Mouse (Mus musculus): Measurements from ENCODE around the gene Itih4. TPM values are rescaled to one million over a fixed set of nuclear protein-coding genes. Genes with fewer than 3 reads are reported as not detected.

Gene Itih4
- polyA plus RNA-seq, 1 experiment from 2014 or later: 7.8 TPM

- no peaks in the 10 kb centered on the region for H3K4me1 ChIP-seq
- no peaks in the 10 kb centered on the region for H3K36me3 ChIP-seq
- 77% methylated on average over 8 of the region's 8 CpGs for WGBS
- H3K27ac ChIP-seq: no peak overlapping the region
- no peak for ATAC-seq (ENCODE audit: insufficient read depth, low FRiP score, low read depth)
- H3K4me3 ChIP-seq (replicated peaks): no peak overlapping the region
- no peaks in the 10 kb centered on the region for H3K27me3 ChIP-seq (replicated peaks)
- no peaks in the 10 kb centered on the region for H3K9me3 ChIP-seq
- no peak overlapping the region for H3K4me2 ChIP-seq
- no peak overlapping the region for H3K9ac ChIP-seq
Measured at GRCm38 (mm10) chr14:30912641-30913040, 26.4 kb downstream of the Itih4 start.

GRCm38 (mm10) chr14:30913404-30913803, 27.1 kb downstream of the Itih4 start:
- Histone ChIP-seq H3K9ac (no peak overlapping the region), H3K36me3 (no peaks in the 10 kb centered on the region), H3K4me3 (replicated peaks) (no peak overlapping the region), H3K4me2 (no peak overlapping the region), H3K4me1 (no peaks in the 10 kb centered on the region), H3K27ac (no peak overlapping the region), H3K9me3 (no peaks in the 10 kb centered on the region), H3K27me3 (replicated peaks) (no peaks in the 10 kb centered on the region)
- no peak for ATAC-seq (ENCODE audit: insufficient read depth, low FRiP score, low read depth)
- WGBS: 80% methylated on average over 5 of the region's 5 CpGs

GRCm38 (mm10) chr14:30916516-30916915, 30.2 kb downstream of the Itih4 start:
- ATAC-seq (ENCODE audit: insufficient read depth, low FRiP score, low read depth): no peak
- WGBS: 81% methylated on average over 1 of the region's 1 CpGs
- H3K9ac ChIP-seq: no peak overlapping the region

GRCm38 (mm10) chr14:30922053-30922670, 35.9 kb downstream of the Itih4 start:
- Histone ChIP-seq H3K36me3 (no peaks in the 10 kb centered on the region), H3K4me3 (replicated peaks) (no peak overlapping the region), H3K27ac (no peak overlapping the region), H3K4me2 (no peak overlapping the region), H3K9ac (no peak overlapping the region), H3K4me1 (no peaks in the 10 kb centered on the region), H3K27me3 (replicated peaks) (no peaks in the 10 kb centered on the region), H3K9me3 (no peaks in the 10 kb centered on the region)
- 47% methylated on average over 8 of the region's 8 CpGs for WGBS
- no peak; the same call in 1 of the 2 replicates for ATAC-seq (ENCODE audit: insufficient read depth, low FRiP score, low read depth)

More at GRCm38 (mm10) chr14:30916516-30916915, 30.2 kb downstream of the Itih4 start:
- no peak overlapping the region for H3K4me2 ChIP-seq
- H3K4me3 ChIP-seq (replicated peaks): no peak overlapping the region
- no peaks in the 10 kb centered on the region for H3K4me1 ChIP-seq
- H3K9me3 ChIP-seq: no peaks in the 10 kb centered on the region
- 0 out of 2 replicates have a peak overlapping the region, but pooled peaks have one; percentile 31 for H3K27ac ChIP-seq
- H3K27me3 ChIP-seq (replicated peaks): no peaks in the 10 kb centered on the region
- no peaks in the 10 kb centered on the region for H3K36me3 ChIP-seq

DNA sequence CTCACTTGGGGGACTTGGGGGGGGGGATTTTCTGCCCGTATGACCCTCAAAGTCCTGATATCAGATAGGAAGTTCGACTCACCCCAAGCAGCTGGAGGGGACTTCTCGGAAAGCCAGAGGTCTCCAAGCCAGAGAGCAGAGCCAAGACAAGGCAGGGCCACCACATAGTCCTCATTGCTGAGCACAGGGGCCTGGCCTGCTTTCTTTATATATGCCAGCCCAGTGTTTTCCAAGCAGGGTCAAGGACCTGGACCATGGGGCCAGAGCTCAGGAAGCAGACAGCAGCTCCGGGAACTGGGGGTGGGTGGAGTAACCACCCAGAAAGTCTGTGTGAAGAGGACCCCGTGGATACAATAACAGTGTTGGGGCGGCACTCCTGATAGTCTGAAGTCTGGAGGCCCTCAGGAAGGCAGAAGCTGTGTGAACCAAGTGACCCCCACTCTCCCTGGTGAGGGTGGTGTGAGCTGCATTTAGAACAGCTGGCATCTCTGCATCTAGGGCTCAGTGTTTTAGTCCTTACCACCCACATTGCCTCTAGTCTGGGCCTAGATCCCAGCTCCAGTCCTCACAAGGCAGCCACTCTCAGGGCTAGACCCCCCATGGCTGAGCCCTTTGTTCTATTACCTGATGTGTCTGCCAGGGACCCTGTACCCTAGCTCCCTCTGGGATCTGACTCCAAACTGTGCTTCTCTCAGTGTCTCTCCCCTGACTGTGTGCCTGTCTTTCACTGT, 37.3 kb downstream of the Itih4 start, which contains the start of gene Itih3:
Itih3 (minus strand) TSS at position 386 of the 731 bp plus-strand sequence.
- 49% methylated on average over 6 of the region's 6 CpGs for WGBS
- no peak within 1 kb of the TSS for H3K4me2 ChIP-seq
- no peaks in the 10 kb centered on the region for H3K36me3 ChIP-seq
- H3K27me3 ChIP-seq (replicated peaks): no peaks in the 10 kb centered on the region
- H3K4me3 ChIP-seq (replicated peaks): no peak within 1 kb of the TSS
- peak; percentile 28; the same call in 1 of the 2 replicates for ATAC-seq (ENCODE audit: insufficient read depth, low FRiP score, low read depth)
- H3K9ac ChIP-seq: no peak within 1 kb of the TSS
- H3K4me1 ChIP-seq: no peaks in the 10 kb centered on the region
- no peak within 1 kb of the TSS for H3K27ac ChIP-seq
- no peaks in the 10 kb centered on the region for H3K9me3 ChIP-seq

- Histone ChIP-seq H3K9me3 (no peaks in the 10 kb centered on the region), H3K4me1 (no peaks in the 10 kb centered on the region), H3K4me3 (replicated peaks) (no peak overlapping the region), H3K27me3 (replicated peaks) (no peaks in the 10 kb centered on the region), H3K9ac (no peak overlapping the region), H3K27ac (no peak overlapping the region), H3K36me3 (no peaks in the 10 kb centered on the region), H3K4me2 (no peak overlapping the region)
- ATAC-seq (ENCODE audit: insufficient read depth, low FRiP score, low read depth): no peak
- 86% methylated on average over 3 of the region's 3 CpGs for WGBS
Measured at GRCm38 (mm10) chr14:30925492-30925891, 39.2 kb downstream of the Itih4 start.

GRCm38 (mm10) chr14:30930386-30930785, 44.1 kb downstream of the Itih4 start:
- Histone ChIP-seq H3K4me3 (replicated peaks) (no peak overlapping the region), H3K9me3 (no peaks in the 10 kb centered on the region), H3K36me3 (no peaks in the 10 kb centered on the region), H3K9ac (no peak overlapping the region), H3K27ac (no peak overlapping the region), H3K27me3 (replicated peaks) (no peaks in the 10 kb centered on the region), H3K4me1 (no peaks in the 10 kb centered on the region), H3K4me2 (no peak overlapping the region)
- 87% methylated on average over 4 of the region's 4 CpGs for WGBS
- no peak for ATAC-seq (ENCODE audit: insufficient read depth, low FRiP score, low read depth)

GRCm38 (mm10) chr14:30933351-30933750, 47.1 kb downstream of the Itih4 start:
- H3K36me3 ChIP-seq: no peaks in the 10 kb centered on the region
- 82% methylated on average over 9 of the region's 9 CpGs for WGBS
- no peaks in the 10 kb centered on the region for H3K27me3 ChIP-seq (replicated peaks)
- H3K27ac ChIP-seq: no peak overlapping the region
- no peak for ATAC-seq (ENCODE audit: insufficient read depth, low FRiP score, low read depth)
- H3K4me2 ChIP-seq: no peak overlapping the region
- no peaks in the 10 kb centered on the region for H3K9me3 ChIP-seq
- H3K9ac ChIP-seq: no peak overlapping the region
- no peak overlapping the region for H3K4me3 ChIP-seq (replicated peaks)
- no peaks in the 10 kb centered on the region for H3K4me1 ChIP-seq

GRCm38 (mm10) chr14:30942254-30942653, 56.0 kb downstream of the Itih4 start:
- Histone ChIP-seq H3K9me3 (no peaks in the 10 kb centered on the region), H3K4me2 (no peak overlapping the region), H3K4me1 (no peaks in the 10 kb centered on the region), H3K4me3 (replicated peaks) (no peak overlapping the region), H3K27me3 (replicated peaks) (no peaks in the 10 kb centered on the region), H3K36me3 (no peaks in the 10 kb centered on the region), H3K9ac (no peak overlapping the region), H3K27ac (no peak overlapping the region)
- no peak for ATAC-seq (ENCODE audit: insufficient read depth, low FRiP score, low read depth)
- WGBS: 85% methylated on average over 4 of the region's 4 CpGs

GRCm38 (mm10) chr14:30943038-30943437, 56.8 kb downstream of the Itih4 start, which contains the start of gene Itih1:
Itih1 (minus strand) TSS chr14:30943289.
- H3K9me3 ChIP-seq: no peaks in the 10 kb centered on the region
- no peaks in the 10 kb centered on the region for H3K36me3 ChIP-seq
- no peak within 1 kb of the TSS for H3K4me3 ChIP-seq (replicated peaks)
- no peak within 1 kb of the TSS for H3K9ac ChIP-seq
- H3K4me2 ChIP-seq: no peak within 1 kb of the TSS
- H3K4me1 ChIP-seq: no peaks in the 10 kb centered on the region
- no peak within 1 kb of the TSS for H3K27ac ChIP-seq
- no peaks in the 10 kb centered on the region for H3K27me3 ChIP-seq (replicated peaks)
- WGBS: 73% methylated on average over 7 of the region's 7 CpGs
- ATAC-seq (ENCODE audit: insufficient read depth, low FRiP score, low read depth): no peak

- Histone ChIP-seq H3K27ac (no peak overlapping the region), H3K4me2 (no peak overlapping the region)
- WGBS: 60% methylated on average over 11 of the region's 11 CpGs
Measured at GRCm38 (mm10) chr14:30943860-30944674, 57.8 kb downstream of the Itih4 start.

DNA sequence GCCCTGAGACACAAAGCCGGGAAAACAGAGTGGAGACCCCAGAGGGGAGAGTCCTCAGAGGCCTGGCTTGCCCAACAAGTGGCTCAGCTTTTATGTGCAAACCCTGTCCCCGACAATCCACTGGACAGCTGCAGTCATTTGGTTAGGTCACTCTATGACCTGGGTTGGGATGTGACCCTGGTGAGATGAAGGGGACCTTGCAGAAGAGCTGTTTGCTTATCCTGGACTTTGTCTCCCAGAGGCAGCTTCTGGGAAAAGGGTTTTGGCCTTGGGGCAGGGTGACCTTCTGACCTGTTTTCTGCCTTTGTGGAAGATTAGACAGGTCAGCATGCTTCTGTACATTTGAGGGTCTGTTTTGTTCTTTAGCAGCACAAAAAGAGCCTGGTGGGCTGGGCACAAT, 58.5 kb downstream of the Itih4 start:
- no peak overlapping the region for H3K4me3 ChIP-seq (replicated peaks)
- H3K36me3 ChIP-seq: no peaks in the 10 kb centered on the region
- peak; percentile 34; the same call in 1 of the 2 replicates for ATAC-seq (ENCODE audit: insufficient read depth, low FRiP score, low read depth)
- no peak overlapping the region for H3K27ac ChIP-seq
- H3K4me2 ChIP-seq: no peak overlapping the region
- 77% methylated on average over 2 of the region's 2 CpGs for WGBS
- no peaks in the 10 kb centered on the region for H3K9me3 ChIP-seq
- no peaks in the 10 kb centered on the region for H3K4me1 ChIP-seq
- no peaks in the 10 kb centered on the region for H3K27me3 ChIP-seq (replicated peaks)
- H3K9ac ChIP-seq: no peak overlapping the region

More at GRCm38 (mm10) chr14:30943860-30944674, 57.8 kb downstream of the Itih4 start:
- no peak overlapping the region for H3K4me3 ChIP-seq (replicated peaks)
- no peaks in the 10 kb centered on the region for H3K9me3 ChIP-seq
- H3K27me3 ChIP-seq (replicated peaks): no peaks in the 10 kb centered on the region
- H3K4me1 ChIP-seq: no peaks in the 10 kb centered on the region
- no peaks in the 10 kb centered on the region for H3K36me3 ChIP-seq
- ATAC-seq (ENCODE audit: insufficient read depth, low FRiP score, low read depth): no peak
- H3K9ac ChIP-seq: no peak overlapping the region

All from stomach, embryonic 15.5 days (tissue).